ENCODE assay signal across 8 mouse cellular contexts in the genomic region with DNA sequence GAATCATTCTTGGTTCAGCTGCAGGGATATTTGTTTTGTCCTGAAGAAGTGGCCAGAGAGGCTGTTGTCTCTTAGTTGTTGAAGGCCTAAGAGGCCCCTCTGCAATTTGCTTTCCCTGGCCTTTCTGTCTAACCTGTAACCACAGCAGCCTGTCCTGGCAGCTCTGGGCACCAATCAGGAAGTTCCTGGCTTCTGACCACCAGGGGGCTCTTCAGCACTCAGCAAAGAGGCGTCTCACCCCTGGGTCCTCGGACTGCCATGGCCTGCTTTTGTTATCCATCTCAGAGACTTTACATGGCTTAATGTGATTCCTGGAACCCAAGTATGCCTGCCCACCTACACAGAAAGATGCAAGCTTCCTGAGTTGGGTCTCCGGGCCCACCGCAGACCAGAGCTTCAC. TPM values are rescaled to one million over a fixed set of nuclear protein-coding genes. Genes with fewer than 3 reads are reported as not detected.
DNase-seq lines count a peak whose midpoint lies in the region; ATAC-seq lines count a peak whose summit lies in the region.

No protein-coding gene starts in this region.

- no peak overlapping the region for H3K4me2 ChIP-seq in forebrain, embryonic 16.5 days (ENCODE audit: low read length)
- H3K4me2 ChIP-seq in neural tube, embryonic 15.5 days, result no peak overlapping the region
- no peak overlapping the region for H3K4me2 ChIP-seq in kidney, embryonic 16.5 days (replicated peaks; ENCODE audit: low read depth, low read length)

- no peaks in the 10 kb centered on the region for H3K9me3 ChIP-seq in forebrain, embryonic 10.5 days
- H3K9me3 ChIP-seq in forebrain, embryonic 16.5 days (ENCODE audit: control insufficient read depth, low read length), result no peaks in the 10 kb centered on the region
- H3K9me3 ChIP-seq in neural tube, embryonic 15.5 days (replicated peaks), result no peaks in the 10 kb centered on the region
- H3K9me3 ChIP-seq in kidney, embryonic 16.5 days (ENCODE audit: low read length), result no peaks in the 10 kb centered on the region

- H3K4me1 ChIP-seq in forebrain, embryonic 10.5 days, result no peaks in the 10 kb centered on the region
- H3K4me1 ChIP-seq in forebrain, embryonic 16.5 days (replicated peaks; ENCODE audit: control insufficient read depth, insufficient read depth, low read length), result no peaks in the 10 kb centered on the region
- H3K4me1 ChIP-seq in neural tube, embryonic 15.5 days, result no peaks in the 10 kb centered on the region
- H3K4me1 ChIP-seq in kidney, embryonic 16.5 days (ENCODE audit: insufficient read depth, low read length), result no peaks in the 10 kb centered on the region

- no peak overlapping the region for H3K9ac ChIP-seq in forebrain, embryonic 16.5 days (replicated peaks; ENCODE audit: low read depth, low read length)
- no peak overlapping the region for H3K9ac ChIP-seq in neural tube, embryonic 15.5 days (replicated peaks)
- no peak overlapping the region for H3K9ac ChIP-seq in kidney, embryonic 16.5 days (replicated peaks; ENCODE audit: low read length)

- no peak overlapping the region for H3K4me3 ChIP-seq in forebrain, embryonic 10.5 days
- H3K4me3 ChIP-seq in forebrain, embryonic 16.5 days (replicated peaks; ENCODE audit: low read length), result no peak overlapping the region
- H3K4me3 ChIP-seq in neural tube, embryonic 15.5 days (replicated peaks), result no peak overlapping the region
- no peak overlapping the region for H3K4me3 ChIP-seq in kidney, embryonic 16.5 days (ENCODE audit: low read length)

- H3K27me3 ChIP-seq in forebrain, embryonic 10.5 days (ENCODE audit: poor library complexity, severe bottlenecking), result no peaks in the 10 kb centered on the region
- H3K27me3 ChIP-seq in forebrain, embryonic 16.5 days (replicated peaks; ENCODE audit: control insufficient read depth, insufficient read depth, low read length), result no peaks in the 10 kb centered on the region
- 0 out of 2 replicates have a peak, but pooled peaks cover 3% of the 10 kb centered on the region for H3K27me3 ChIP-seq in neural tube, embryonic 15.5 days (replicated peaks)
- H3K27me3 ChIP-seq in kidney, embryonic 16.5 days (ENCODE audit: insufficient read depth, low read length), result no peaks in the 10 kb centered on the region

- peak; percentile 57 for DNase-seq in forebrain, embryonic 10.5 days (ENCODE audit: extremely low spot score, low spot score)
- peak; percentile 64 for DNase-seq in neural tube, embryonic 10.5 days (ENCODE audit: extremely low spot score, low spot score)
- DNase-seq in c-Kit-positive CD71-negative TER-119-negative erythroid progenitor cells, embryonic 14.5 days (ENCODE audit: low read depth), result peak; percentile 58
- peak; percentile 30 to 50 for DNase-seq in natural killer cell, adult 2 months (ENCODE audit: low spot score in 2 of 2)
- DNase-seq in frontal cortex, postnatal 25 days (ENCODE audit: low spot score in 2 of 2), result no peak

- H3K36me3 ChIP-seq in forebrain, embryonic 10.5 days (replicated peaks), result no peaks in the 10 kb centered on the region
- H3K36me3 ChIP-seq in forebrain, embryonic 16.5 days (ENCODE audit: control insufficient read depth, insufficient read depth), result peaks cover 3% of the 10 kb centered on the region; the same call in 1 of the 2 replicates
- H3K36me3 ChIP-seq in neural tube, embryonic 15.5 days, result peaks cover 47% of the 10 kb centered on the region
- no peaks in the 10 kb centered on the region for H3K36me3 ChIP-seq in kidney, embryonic 16.5 days (ENCODE audit: insufficient read depth, low read length)

- ATAC-seq in forebrain, embryonic 16.5 days, result no peak
- no peak; the same call in 1 of the 2 replicates for ATAC-seq in neural tube, embryonic 15.5 days (ENCODE audit: low FRiP score)
- ATAC-seq in kidney, embryonic 16.5 days (ENCODE audit: low FRiP score, low TSS enrichment), result peak; percentile 43; the same call in 1 of the 2 replicates

- H3K27ac ChIP-seq in forebrain, embryonic 10.5 days, result peak overlapping the region; percentile 40; the same call in 1 of the 2 replicates
- no peak overlapping the region for H3K27ac ChIP-seq in forebrain, embryonic 16.5 days (ENCODE audit: low read length)
- H3K27ac ChIP-seq in neural tube, embryonic 15.5 days (replicated peaks), result no peak overlapping the region
- no peak overlapping the region for H3K27ac ChIP-seq in kidney, embryonic 16.5 days (ENCODE audit: low read length)

- 35% methylated on average over 4 of the region's 4 CpGs for WGBS in forebrain, embryonic 10.5 days
- 24% methylated on average over 4 of the region's 4 CpGs for WGBS in forebrain, embryonic 16.5 days
- 30% methylated on average over 4 of the region's 4 CpGs for WGBS in neural tube, embryonic 15.5 days
- WGBS in kidney, embryonic 16.5 days, result 34% methylated on average over 4 of the region's 4 CpGs

RNA-seq across cellular contexts. Expression of a gene that starts 35.4 kb away (rescaled TPM):
- 58.5 and 65.5 TPM in 2 replicates for polyA plus RNA-seq in forebrain, embryonic 10.5 days (2016; fragmentation: Nextera tagmentation; extraction: Ambion mirVana)
- polyA plus RNA-seq in forebrain, embryonic 16.5 days (2015; fragmentation: Nextera tagmentation; extraction: Ambion mirVana), result 93.4 and 111 TPM in 2 replicates
- polyA plus RNA-seq in neural tube, embryonic 15.5 days (2015; fragmentation: Nextera tagmentation; extraction: Ambion mirVana), result 84.9 and 87.1 TPM in 2 replicates
- 56.1 and 61.8 TPM in 2 replicates for polyA plus RNA-seq in kidney, embryonic 16.5 days (2015; fragmentation: Nextera tagmentation; extraction: Ambion mirVana)

RNA-seq across cellular contexts. Expression of a gene that starts 41.0 kb away (rescaled TPM):
- 2.2 and 2.5 TPM in 2 replicates for polyA plus RNA-seq in forebrain, embryonic 10.5 days (2016; fragmentation: Nextera tagmentation; extraction: Ambion mirVana)
- polyA plus RNA-seq in forebrain, embryonic 16.5 days (2015; fragmentation: Nextera tagmentation; extraction: Ambion mirVana), result 5.5 and 8.2 TPM in 2 replicates
- 3.4 and 4.2 TPM in 2 replicates for polyA plus RNA-seq in neural tube, embryonic 15.5 days (2015; fragmentation: Nextera tagmentation; extraction: Ambion mirVana)
- 1.7 and 2.0 TPM in 2 replicates for polyA plus RNA-seq in kidney, embryonic 16.5 days (2015; fragmentation: Nextera tagmentation; extraction: Ambion mirVana)

Comparison
In these comparisons a context has a peak if more than half of its experiments do, and no peak if none do; other contexts are left out.
1. DNase-seq: peak in forebrain, embryonic 10.5 days (single experiment), neural tube, embryonic 10.5 days (single experiment), c-Kit-positive CD71-negative TER-119-negative erythroid progenitor cells, embryonic 14.5 days (single experiment) and natural killer cell, adult 2 months (2 of 2); none in frontal cortex, postnatal 25 days (0 of 2).